In the genomic region with DNA sequence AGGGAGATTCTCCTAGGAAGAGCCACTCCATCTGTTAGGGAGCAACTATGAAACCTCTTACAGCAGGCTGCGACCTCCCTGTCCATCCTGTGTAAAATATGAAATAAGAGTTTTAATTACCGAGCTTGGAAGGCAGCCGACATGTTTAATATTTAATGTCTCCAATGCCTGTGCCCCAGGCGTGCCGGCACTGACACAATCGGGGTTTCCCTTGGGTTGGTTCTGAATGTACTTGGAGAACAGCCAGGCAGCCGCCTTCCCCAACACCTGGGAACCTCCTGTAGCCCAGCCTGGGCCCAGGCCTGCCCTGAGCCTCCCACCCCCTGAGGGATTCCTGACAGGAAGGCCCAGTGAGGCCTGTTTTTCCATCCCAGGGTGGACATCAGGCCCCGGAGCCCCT, we compare ENCODE assay signal across 11 mouse cellular contexts. TPM values are rescaled to one million over a fixed set of nuclear protein-coding genes. Genes with fewer than 3 reads are reported as not detected.
A peak's percentile ranks its signal among the peaks of the same experiment; 100 is the strongest.
DNase-seq lines count a peak whose midpoint lies in the region; ATAC-seq and TF ChIP-seq lines count a peak whose summit lies in the region.
"Had no signal": no experiment of that assay in that cellular context is flagged by ENCODE, and none has a peak within 500 bp of the region (broad histone marks: within the 10 kb centered on the region; RNA-seq: fewer than 3 reads in every experiment).

No protein-coding gene starts in this region.

- no peak overlapping the region for H3K4me3 ChIP-seq in forebrain, postnatal 0 days (ENCODE audit: low read depth, low read length)
- no peak overlapping the region for H3K4me3 ChIP-seq in forebrain, embryonic 12.5 days (replicated peaks)
- no peak overlapping the region for H3K4me3 ChIP-seq in embryonic facial prominence, embryonic 15.5 days (replicated peaks)
- H3K4me3 ChIP-seq in limb, embryonic 15.5 days: no peak overlapping the region
- no peak overlapping the region for H3K4me3 ChIP-seq in lung, postnatal 0 days (ENCODE audit: low read depth, low read length)
- no peak overlapping the region for H3K4me3 ChIP-seq in thymus, adult 2 months (ENCODE audit: control insufficient read depth, insufficient read depth, low read length)
- H3K4me3 ChIP-seq: forebrain, embryonic 10.5 days; layer of hippocampus, adult 2 months; stomach, embryonic 15.5 days had no signal

- no peak overlapping the region for H3K9ac ChIP-seq in forebrain, postnatal 0 days
- H3K9ac ChIP-seq in forebrain, embryonic 12.5 days: no peak overlapping the region
- H3K9ac ChIP-seq in embryonic facial prominence, embryonic 15.5 days: no peak overlapping the region
- H3K9ac ChIP-seq in limb, embryonic 15.5 days: no peak overlapping the region
- H3K9ac ChIP-seq in lung, postnatal 0 days (replicated peaks; ENCODE audit: low read depth): no peak overlapping the region
- H3K9ac ChIP-seq: stomach, embryonic 15.5 days had no signal

- H3K36me3 ChIP-seq in forebrain, postnatal 0 days (ENCODE audit: insufficient read depth): no peaks in the 10 kb centered on the region
- no peaks in the 10 kb centered on the region for H3K36me3 ChIP-seq in forebrain, embryonic 12.5 days (replicated peaks)
- H3K36me3 ChIP-seq in embryonic facial prominence, embryonic 15.5 days: no peaks in the 10 kb centered on the region
- H3K36me3 ChIP-seq in limb, embryonic 15.5 days: no peaks in the 10 kb centered on the region
- H3K36me3 ChIP-seq in lung, postnatal 0 days (ENCODE audit: insufficient read depth, low read length): no peaks in the 10 kb centered on the region
- no peaks in the 10 kb centered on the region for H3K36me3 ChIP-seq in thymus, adult 2 months (ENCODE audit: control insufficient read depth, insufficient read depth, low read length)
- H3K36me3 ChIP-seq: forebrain, embryonic 10.5 days; stomach, embryonic 15.5 days had no signal

- H3K27ac ChIP-seq in forebrain, postnatal 0 days (ENCODE audit: low read depth, low read length): no peak overlapping the region
- no peak overlapping the region for H3K27ac ChIP-seq in forebrain, embryonic 12.5 days
- peak overlapping the region; percentile 52 for H3K27ac ChIP-seq in embryonic facial prominence, embryonic 15.5 days (replicated peaks)
- H3K27ac ChIP-seq in limb, embryonic 15.5 days: peak overlapping the region; percentile 57
- no peak overlapping the region for H3K27ac ChIP-seq in lung, postnatal 0 days (ENCODE audit: low read length)
- H3K27ac ChIP-seq in thymus, adult 2 months (ENCODE audit: control insufficient read depth, insufficient read depth, low read length): no peak overlapping the region
- H3K27ac ChIP-seq: forebrain, embryonic 10.5 days; layer of hippocampus, adult 2 months; stomach, embryonic 15.5 days had no signal

- H3K9me3 ChIP-seq in forebrain, postnatal 0 days (ENCODE audit: low read length): no peaks in the 10 kb centered on the region
- H3K9me3 ChIP-seq in forebrain, embryonic 12.5 days: no peaks in the 10 kb centered on the region
- no peaks in the 10 kb centered on the region for H3K9me3 ChIP-seq in embryonic facial prominence, embryonic 15.5 days (replicated peaks)
- no peaks in the 10 kb centered on the region for H3K9me3 ChIP-seq in limb, embryonic 15.5 days
- H3K9me3 ChIP-seq in lung, postnatal 0 days (ENCODE audit: low read length): no peaks in the 10 kb centered on the region
- H3K9me3 ChIP-seq: forebrain, embryonic 10.5 days; stomach, embryonic 15.5 days had no signal

- TF ChIP-seq CTCF in forebrain, postnatal 0 days (IDR thresholded peaks at IDR 0.05; ENCODE audit: low read depth): no peak
- no peak for TF ChIP-seq CTCF in lung, postnatal 0 days (IDR thresholded peaks at IDR 0.05)
- TF ChIP-seq CTCF in thymus, adult 2 months (IDR thresholded peaks at IDR 0.05; ENCODE audit: borderline replicate concordance, control insufficient read depth, extremely low read depth, insufficient read depth, low read length, poor library complexity): no peak

- no peak for TF ChIP-seq POLR2A in thymus, adult 2 months (IDR thresholded peaks at IDR 0.05; ENCODE audit: control insufficient read depth, extremely low read depth, insufficient read depth, low read length, poor library complexity)

- no peak overlapping the region for H3K4me2 ChIP-seq in forebrain, postnatal 0 days (ENCODE audit: low read depth)
- no peak overlapping the region for H3K4me2 ChIP-seq in forebrain, embryonic 12.5 days
- 0 out of 2 replicates have a peak overlapping the region, but pooled peaks have one; percentile 2 for H3K4me2 ChIP-seq in embryonic facial prominence, embryonic 15.5 days (replicated peaks)
- H3K4me2 ChIP-seq in limb, embryonic 15.5 days: no peak overlapping the region
- no peak overlapping the region for H3K4me2 ChIP-seq in lung, postnatal 0 days (replicated peaks; ENCODE audit: low read depth, low read length)
- H3K4me2 ChIP-seq: stomach, embryonic 15.5 days had no signal

- H3K4me1 ChIP-seq in forebrain, postnatal 0 days (ENCODE audit: insufficient read depth): no peaks in the 10 kb centered on the region
- no peaks in the 10 kb centered on the region for H3K4me1 ChIP-seq in forebrain, embryonic 12.5 days
- H3K4me1 ChIP-seq in embryonic facial prominence, embryonic 15.5 days: peaks cover 11% of the 10 kb centered on the region
- H3K4me1 ChIP-seq in limb, embryonic 15.5 days: peaks cover 15% of the 10 kb centered on the region
- no peaks in the 10 kb centered on the region for H3K4me1 ChIP-seq in lung, postnatal 0 days (ENCODE audit: insufficient read depth, low read depth, low read length)
- no peaks in the 10 kb centered on the region for H3K4me1 ChIP-seq in thymus, adult 2 months (replicated peaks; ENCODE audit: control insufficient read depth, insufficient read depth, low read length)
- H3K4me1 ChIP-seq: stomach, embryonic 15.5 days had no signal

- no peaks in the 10 kb centered on the region; the same call in 1 of the 2 replicates for H3K27me3 ChIP-seq in forebrain, postnatal 0 days (ENCODE audit: insufficient read depth, low read length)
- H3K27me3 ChIP-seq in forebrain, embryonic 12.5 days: peaks cover 28% of the 10 kb centered on the region
- H3K27me3 ChIP-seq in embryonic facial prominence, embryonic 15.5 days: peaks cover 6% of the 10 kb centered on the region; the same call in 1 of the 2 replicates
- peaks cover 10% of the 10 kb centered on the region for H3K27me3 ChIP-seq in limb, embryonic 15.5 days
- H3K27me3 ChIP-seq in lung, postnatal 0 days (replicated peaks; ENCODE audit: insufficient read depth, low read length): no peaks in the 10 kb centered on the region
- H3K27me3 ChIP-seq in thymus, adult 2 months (ENCODE audit: control insufficient read depth, insufficient read depth, low read length): no peaks in the 10 kb centered on the region
- H3K27me3 ChIP-seq: stomach, embryonic 15.5 days had no signal

- DNase-seq in forebrain, postnatal 0 days: no peak
- peak; percentile 46 for DNase-seq in kidney, adult 9 months
- DNase-seq in lung, postnatal 0 days (ENCODE audit: low spot score): no peak
- no peak for DNase-seq in heart, adult 8-10 months (ENCODE audit: low spot score)
- DNase-seq in thymus, adult 2 months: no peak

- TF ChIP-seq EP300 in lung, postnatal 0 days (IDR thresholded peaks at IDR 0.05): no peak

- ATAC-seq in forebrain, postnatal 0 days: 0 out of 2 replicates have a peak, but pooled peaks have one; percentile 10
- ATAC-seq in forebrain, embryonic 12.5 days (ENCODE audit: low FRiP score): no peak
- ATAC-seq in embryonic facial prominence, embryonic 15.5 days (ENCODE audit: insufficient number of reproducible peaks, low FRiP score, low TSS enrichment, low read depth): no peak
- ATAC-seq in limb, embryonic 15.5 days (ENCODE audit: insufficient number of reproducible peaks, low FRiP score, low TSS enrichment, low read depth): no peak
- no peak for ATAC-seq in lung, postnatal 0 days

- 81% methylated on average over 8 of the region's 8 CpGs for WGBS in forebrain, postnatal 0 days
- WGBS in forebrain, embryonic 12.5 days: 84% methylated on average over 8 of the region's 8 CpGs
- 40% methylated on average over 8 of the region's 8 CpGs for WGBS in embryonic facial prominence, embryonic 15.5 days
- 37% methylated on average over 8 of the region's 8 CpGs for WGBS in limb, embryonic 15.5 days
- WGBS in lung, postnatal 0 days: 73% methylated on average over 8 of the region's 8 CpGs
- 69% methylated on average over 8 of the region's 8 CpGs for WGBS in thymus, adult 2 months

RNA-seq across cellular contexts. Expression of gene Zbtb43, which starts 19.0 kb away (rescaled TPM):
- 32.2 and 46.5 TPM in 2 replicates for total RNA-seq in forebrain, postnatal 0 days (2014; rRNA removed)
- 19.2 and 24.4 TPM in 2 replicates for polyA plus RNA-seq in forebrain, postnatal 0 days (2015; fragmentation: Nextera tagmentation; extraction: Ambion mirVana)
- 28.2 and 30.2 TPM in 2 replicates for polyA plus RNA-seq in forebrain, embryonic 12.5 days (2016; fragmentation: Nextera tagmentation; extraction: Ambion mirVana)
- 19.0 and 20.1 TPM in 2 replicates for polyA plus RNA-seq in embryonic facial prominence, embryonic 15.5 days (2015; fragmentation: Nextera tagmentation; extraction: Ambion mirVana)
- 17.3 and 19.0 TPM in 2 replicates for polyA plus RNA-seq in limb, embryonic 15.5 days (2015; fragmentation: Nextera tagmentation; extraction: Ambion mirVana)
- polyA plus RNA-seq in lung, postnatal 0 days (2015; fragmentation: Nextera tagmentation; extraction: Ambion mirVana): 11.4 and 12.0 TPM in 2 replicates
- 10 to 100 TPM; 17.0 to 19.1 (median 17.5) TPM for total RNA-seq in heart, adult 8-10 months (2022)
- 14.9 and 16.7 TPM in 2 replicates for polyA plus RNA-seq in thymus, adult 2 months (2012; rRNA removed)

RNA-seq across cellular contexts. Expression of gene Zbtb34, which starts 56.2 kb away (rescaled TPM):
- 20.9 and 24.1 TPM in 2 replicates for total RNA-seq in forebrain, postnatal 0 days (2014; rRNA removed)
- 3.7 and 4.5 TPM in 2 replicates for polyA plus RNA-seq in forebrain, postnatal 0 days (2015; fragmentation: Nextera tagmentation; extraction: Ambion mirVana)
- polyA plus RNA-seq in forebrain, embryonic 12.5 days (2016; fragmentation: Nextera tagmentation; extraction: Ambion mirVana): 10.4 and 12.4 TPM in 2 replicates
- 7.2 and 7.9 TPM in 2 replicates for polyA plus RNA-seq in embryonic facial prominence, embryonic 15.5 days (2015; fragmentation: Nextera tagmentation; extraction: Ambion mirVana)
- 6.5 and 7.1 TPM in 2 replicates for polyA plus RNA-seq in limb, embryonic 15.5 days (2015; fragmentation: Nextera tagmentation; extraction: Ambion mirVana)
- 4.5 and 4.9 TPM in 2 replicates for polyA plus RNA-seq in lung, postnatal 0 days (2015; fragmentation: Nextera tagmentation; extraction: Ambion mirVana)
- total RNA-seq in heart, adult 8-10 months (2022): 1 to 10 TPM; 5.6 to 6.9 (median 6.5) TPM
- 22.0 and 27.6 TPM in 2 replicates for polyA plus RNA-seq in thymus, adult 2 months (2012; rRNA removed)

Comparison
In these comparisons a context has a peak if more than half of its experiments do, and no peak if none do; other contexts are left out.
1. H3K27ac ChIP-seq: peak in embryonic facial prominence, embryonic 15.5 days (single experiment) and limb, embryonic 15.5 days (single experiment); none in forebrain, postnatal 0 days (single experiment), forebrain, embryonic 12.5 days (single experiment), lung, postnatal 0 days (single experiment) and thymus, adult 2 months (single experiment).